Mouse (Mus musculus): ENCODE results near the gene 1700057G04Rik. TPM values are rescaled to one million over a fixed set of nuclear protein-coding genes. Genes with fewer than 3 reads are reported as not detected.
"Not testable (repeated sequence)": the region's sequence is repeated elsewhere in the genome, so short reads cannot be mapped to it uniquely, and the experiment has no call there.

Gene 1700057G04Rik
- total RNA-seq, 4 experiments from 2014 or later = not detected

DNA sequence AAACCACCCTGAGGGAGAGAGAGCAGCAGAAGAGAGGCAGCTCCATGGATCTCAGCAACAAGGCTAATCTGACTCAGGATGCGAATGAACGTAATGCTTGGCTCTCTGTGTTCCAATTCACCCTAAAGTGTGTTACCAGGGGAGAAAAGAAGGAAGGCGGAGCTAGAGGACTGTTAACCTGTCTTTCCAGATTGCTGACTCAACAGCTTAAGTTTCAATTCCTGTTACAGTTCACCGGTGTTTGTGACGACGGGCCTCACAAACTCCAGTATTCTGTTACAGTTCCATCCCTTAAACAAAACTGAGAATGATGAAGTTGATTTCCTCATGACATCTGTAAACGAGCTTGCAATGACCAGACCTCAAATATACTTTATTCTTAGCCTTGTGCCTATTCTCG, 4.1 kb upstream of the 1700057G04Rik start:
- no peak for DNase-seq (ENCODE audit: low spot score in 2 of 2)

DNA sequence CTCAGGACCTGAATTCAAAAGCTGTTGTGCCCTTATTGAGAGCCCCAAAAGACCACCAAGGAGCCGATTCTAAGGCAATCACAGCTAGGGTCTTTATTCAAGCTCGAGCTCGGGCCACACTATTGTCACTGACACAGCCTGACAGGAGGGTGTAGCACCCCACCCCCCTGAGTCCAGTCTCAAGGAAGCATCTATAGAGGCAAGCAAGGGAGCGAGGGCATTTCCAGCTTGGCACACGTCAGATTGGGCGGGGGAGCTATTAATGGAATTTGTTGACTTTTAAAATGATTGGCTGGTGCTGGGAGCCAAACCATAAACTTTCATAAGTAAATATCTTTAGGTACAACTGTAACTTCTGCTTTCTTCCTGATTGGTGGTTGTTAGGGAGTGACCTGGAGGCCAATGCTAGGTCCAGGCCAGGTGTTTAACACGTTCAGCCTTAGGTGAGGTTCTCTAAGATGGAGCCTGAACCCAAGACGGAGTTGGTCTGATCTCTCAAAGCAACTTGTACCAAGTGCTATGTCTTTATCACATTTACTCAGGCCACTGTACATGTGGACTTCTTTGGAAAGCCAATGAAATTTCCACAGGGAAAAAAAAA, 3.5 kb upstream of the 1700057G04Rik start:
- DNase-seq (ENCODE audit: low spot score in 2 of 2) = no peak

DNA sequence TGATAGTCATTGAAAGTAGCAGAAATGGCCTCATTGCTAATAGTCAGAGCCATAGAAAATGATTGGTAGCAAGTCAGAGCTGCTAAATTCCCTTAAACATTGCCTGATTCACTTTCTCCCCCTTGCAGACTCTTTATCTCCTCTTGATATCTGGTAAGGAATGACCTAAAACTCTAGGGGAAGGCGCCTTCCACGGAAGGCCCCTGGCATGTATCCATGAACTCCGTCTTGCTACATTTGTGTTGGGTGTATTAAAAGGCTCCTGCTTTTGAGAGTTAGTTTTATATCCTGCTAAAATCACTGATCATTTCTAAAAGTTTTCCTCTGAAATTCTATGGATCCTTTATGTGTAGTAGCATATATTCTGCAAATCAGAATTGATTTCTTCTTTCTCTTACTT, 7.6 kb downstream of the 1700057G04Rik start:
- no peak for DNase-seq (ENCODE audit: low spot score in 2 of 2)

DNA sequence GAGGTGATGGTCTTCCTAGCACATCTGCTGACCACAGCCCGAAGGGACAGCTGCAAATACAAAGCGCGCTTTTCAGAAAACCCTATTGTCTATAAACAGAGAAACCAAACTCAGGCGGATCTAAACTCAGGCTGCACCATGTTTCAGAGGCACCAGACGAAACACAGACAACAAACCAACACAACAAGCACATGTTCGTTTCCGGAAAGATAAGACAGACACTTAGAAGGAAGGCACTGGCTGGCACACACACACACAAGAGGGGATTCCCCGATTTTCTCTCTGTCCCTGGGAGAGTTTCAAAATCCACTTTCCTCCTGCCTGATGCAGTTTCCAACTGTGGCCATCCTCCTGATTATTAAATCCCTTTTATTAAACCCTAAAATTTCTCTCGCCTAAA, 16.8 kb downstream of the 1700057G04Rik start:
- DNase-seq (ENCODE audit: low spot score in 2 of 2) = not testable (repeated sequence)

DNA sequence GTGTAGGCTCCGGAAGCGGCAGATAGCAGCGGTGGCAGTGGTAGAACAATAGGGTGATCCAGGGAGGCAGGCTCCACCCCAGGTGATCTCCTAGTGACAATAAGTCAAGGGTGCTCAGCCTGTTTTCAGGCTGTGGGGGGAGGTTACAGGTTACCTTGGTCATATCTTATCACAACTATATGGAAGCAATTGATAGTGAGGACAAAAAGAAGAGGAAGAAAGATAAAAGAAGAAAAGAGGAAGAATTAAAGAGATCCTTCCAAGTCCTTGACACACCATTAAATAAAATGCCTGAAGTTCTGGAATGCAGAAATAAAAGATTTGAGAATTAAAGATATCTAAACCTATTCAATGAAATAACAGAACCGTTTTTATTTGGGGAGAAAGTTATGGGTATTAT, 17.6 kb downstream of the 1700057G04Rik start:
- DNase-seq (ENCODE audit: low spot score in 2 of 2) = no peak

DNA sequence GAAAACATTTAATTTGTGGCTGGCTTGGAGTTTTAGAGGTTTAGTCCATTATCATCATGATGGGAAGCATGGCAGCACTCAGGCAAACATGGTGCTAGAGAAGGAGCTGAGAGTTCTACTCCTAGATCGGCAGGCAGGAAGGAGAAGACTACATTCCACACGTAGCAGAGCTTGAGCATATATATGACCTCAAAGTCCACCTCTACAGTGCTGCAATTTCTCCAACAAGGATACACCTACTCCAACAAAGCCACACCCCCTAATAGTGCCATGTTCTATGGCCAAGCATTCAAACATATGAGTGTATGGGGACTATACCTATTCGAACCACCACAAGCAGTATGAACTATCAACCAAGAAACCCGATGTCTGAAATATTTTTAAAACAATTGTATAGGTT, 22.2 kb downstream of the 1700057G04Rik start:
- DNase-seq (ENCODE audit: low spot score in 2 of 2) = no peak

DNA sequence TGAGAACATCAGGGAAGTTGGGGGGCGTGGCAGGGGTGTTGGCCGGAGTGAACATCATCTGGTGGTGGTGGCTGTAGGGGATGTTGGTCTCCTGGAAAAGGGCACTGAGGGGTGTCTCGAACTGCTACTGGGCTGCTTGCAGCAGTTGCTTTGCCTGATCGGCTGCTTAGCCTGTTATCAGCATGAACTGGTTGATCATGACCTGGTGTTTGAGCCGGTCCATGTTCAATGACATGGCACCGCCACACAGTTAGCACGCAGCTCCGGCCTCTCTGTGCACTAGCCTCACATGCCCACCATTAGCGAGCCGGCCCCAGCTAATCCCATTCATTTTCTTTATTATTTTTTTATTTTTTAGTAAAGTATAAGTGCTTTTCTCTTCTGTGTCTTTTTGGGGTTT, 25.7 kb downstream of the 1700057G04Rik start:
- no peak for DNase-seq (ENCODE audit: low spot score in 2 of 2)

DNA sequence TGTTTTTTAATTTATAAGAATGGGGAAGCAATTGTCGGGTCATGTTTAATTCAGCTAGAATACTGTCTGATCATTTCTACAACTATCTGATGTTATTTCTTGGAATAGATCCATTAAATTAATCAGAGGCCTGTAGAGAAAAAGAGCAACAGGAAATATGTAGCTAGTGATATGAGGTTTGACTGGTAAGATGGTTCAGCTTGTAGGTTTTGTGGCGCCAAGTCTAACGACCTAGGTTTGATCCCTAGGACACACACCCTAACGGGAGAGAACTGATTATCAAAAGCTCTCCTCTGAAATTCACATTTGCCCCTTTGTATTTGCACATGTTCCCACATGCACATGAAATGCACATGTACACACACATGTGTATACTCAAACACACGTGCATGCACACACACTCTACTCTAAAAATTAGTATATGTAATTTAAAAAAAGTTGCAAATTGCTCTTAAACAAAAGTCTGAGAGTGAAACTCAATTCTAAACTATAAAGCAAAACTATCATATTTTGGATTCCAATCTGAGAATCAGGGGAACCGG, 26.2 kb downstream of the 1700057G04Rik start:
- no peak for DNase-seq (ENCODE audit: low spot score in 2 of 2)

DNA sequence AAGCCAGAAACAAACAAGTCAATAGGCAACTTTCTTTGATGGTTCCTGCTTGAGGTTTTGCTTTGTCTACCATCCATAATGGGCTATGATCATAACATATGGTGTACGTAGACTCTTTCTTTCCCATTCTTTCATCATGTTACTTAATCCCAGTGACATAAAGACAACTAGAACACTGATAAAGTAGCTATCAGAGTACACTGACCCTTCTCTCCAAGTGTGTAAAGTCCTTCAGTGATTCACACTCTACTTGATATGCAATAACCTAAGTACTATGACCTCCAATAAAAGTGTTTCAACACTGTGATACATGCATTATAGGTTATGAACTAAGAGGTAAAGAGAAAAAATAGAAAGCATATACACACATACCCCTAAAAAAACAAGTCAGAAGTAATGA, 27.9 kb downstream of the 1700057G04Rik start:
- no peak for DNase-seq (ENCODE audit: low spot score in 2 of 2)

DNA sequence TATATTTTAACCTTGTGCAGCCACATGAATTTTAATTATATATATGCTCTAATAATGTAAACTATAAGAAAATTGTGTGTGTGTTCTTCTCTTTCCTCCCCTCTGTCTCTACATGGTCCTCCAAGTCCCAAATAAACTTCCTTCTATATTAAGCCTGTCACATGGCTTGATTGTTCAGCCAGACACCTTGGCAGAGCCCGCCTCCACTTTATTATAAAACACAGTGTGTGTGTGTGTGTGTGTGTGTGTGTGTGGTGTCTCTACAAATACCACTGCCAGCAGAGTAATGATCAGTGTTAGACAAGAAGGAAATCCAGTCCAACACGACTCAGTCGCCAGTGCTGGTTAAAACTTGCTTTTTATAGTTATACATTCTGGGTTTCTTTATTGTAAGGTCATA, 28.5 kb downstream of the 1700057G04Rik start:
- no peak for DNase-seq (ENCODE audit: low spot score in 2 of 2)

DNA sequence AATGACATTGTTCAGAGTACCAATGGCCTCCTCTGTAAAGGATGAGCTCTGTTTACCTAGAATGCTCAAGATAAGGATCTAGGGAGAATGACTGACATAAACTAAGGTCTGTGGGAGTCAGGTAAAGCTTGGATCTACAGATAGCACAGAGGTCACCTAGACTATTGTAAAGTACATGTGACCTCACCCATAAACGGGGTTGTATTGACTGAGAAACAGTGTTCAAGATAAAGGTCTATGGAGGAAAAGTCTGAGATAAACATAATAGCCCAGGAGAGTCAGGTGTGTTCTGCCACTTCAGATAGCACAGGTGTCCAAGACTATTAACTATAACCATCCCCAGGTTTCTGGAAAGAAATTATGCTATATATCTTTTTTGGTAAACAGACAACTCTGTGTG, 29.8 kb downstream of the 1700057G04Rik start:
- no peak for DNase-seq (ENCODE audit: low spot score in 2 of 2)

DNA sequence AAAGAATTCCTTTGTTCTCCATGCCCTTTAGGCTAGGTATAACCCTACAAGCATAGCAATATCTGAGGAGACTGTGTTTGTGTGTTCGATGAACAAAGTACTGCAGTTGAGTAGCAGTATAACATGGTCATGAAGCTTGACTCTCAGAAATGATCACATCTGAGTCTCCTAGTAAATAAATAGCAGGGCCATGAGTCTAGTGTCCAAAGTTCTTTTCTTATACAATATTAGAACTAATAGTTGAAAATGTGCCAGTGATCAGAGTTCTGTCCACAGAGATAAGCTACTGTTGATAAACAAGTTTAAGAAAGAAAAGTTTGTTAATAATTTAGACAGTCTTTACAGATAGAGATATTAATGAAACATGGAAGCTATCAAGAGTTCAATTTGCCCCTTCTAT, 42.7 kb downstream of the 1700057G04Rik start:
- DNase-seq (ENCODE audit: low spot score in 2 of 2) = no peak

DNA sequence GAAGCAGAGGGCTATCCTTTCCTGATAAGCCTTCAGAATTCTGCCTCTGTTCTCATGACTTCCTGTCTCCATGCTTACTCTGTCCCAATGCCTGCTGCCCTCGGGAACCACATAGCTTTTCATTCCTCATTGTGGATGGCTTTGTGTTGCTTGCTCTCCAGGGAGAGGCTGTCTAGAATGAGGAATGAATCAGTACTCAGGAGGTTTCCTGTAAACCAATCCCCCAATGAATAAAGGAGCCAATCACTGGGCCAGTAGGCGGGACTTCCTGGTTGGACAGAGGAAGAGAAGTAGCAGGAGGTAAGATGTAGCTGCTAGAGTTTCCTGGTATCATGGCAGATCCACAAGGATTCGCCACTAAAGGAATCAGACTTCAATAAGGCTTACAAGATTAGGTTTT, 44.1 kb downstream of the 1700057G04Rik start:
- DNase-seq (ENCODE audit: low spot score in 2 of 2) = no peak

DNA sequence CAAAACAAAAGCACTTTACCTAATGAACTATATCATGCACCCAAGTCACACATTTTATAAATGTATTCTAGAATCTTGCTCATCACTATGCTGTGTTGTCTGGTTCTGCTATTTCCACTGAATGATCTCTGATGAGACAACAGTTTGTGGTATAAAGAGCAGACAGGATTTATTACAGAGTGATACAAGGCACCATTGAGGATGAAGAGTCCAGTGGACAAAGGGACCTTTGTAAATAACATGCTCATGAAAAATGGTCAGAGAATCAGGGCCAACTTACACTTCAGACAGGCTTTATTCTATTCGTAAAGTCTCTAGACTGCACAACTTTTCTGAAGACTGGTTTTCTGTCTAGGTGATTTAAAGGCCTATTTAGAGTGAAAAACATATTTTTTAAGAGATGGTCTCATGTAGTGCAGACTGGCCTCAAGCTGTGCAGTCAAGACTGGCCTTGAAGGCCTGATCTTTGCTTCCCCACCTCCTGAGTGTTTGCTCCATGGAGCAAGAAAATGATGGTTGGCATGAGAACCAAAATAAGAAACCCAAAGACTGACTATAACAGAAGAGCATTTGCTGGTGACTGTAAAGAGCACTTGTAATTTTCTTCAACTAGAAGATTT, 51.6 kb downstream of the 1700057G04Rik start:
- no peak for DNase-seq (ENCODE audit: low spot score in 2 of 2)

DNA sequence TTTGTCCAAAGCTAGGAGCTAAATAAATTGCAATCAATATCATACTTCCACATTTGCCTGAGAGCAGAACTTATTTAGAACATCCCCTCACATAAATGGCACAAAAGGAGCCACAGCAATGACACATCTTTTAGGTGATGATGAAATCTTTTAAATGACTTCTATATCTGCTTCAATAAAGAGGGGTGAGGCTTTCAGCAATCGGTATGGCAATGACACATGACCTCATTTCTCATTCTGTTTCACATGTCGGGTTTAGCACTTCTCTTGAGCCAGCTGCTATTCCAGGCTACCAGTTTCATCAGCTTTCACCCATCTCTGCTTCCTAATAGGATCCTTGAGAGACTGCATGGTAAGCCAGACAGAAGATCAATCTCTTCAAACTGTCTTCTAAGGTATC, 54.3 kb downstream of the 1700057G04Rik start:
- no peak for DNase-seq (ENCODE audit: low spot score in 2 of 2)

DNA sequence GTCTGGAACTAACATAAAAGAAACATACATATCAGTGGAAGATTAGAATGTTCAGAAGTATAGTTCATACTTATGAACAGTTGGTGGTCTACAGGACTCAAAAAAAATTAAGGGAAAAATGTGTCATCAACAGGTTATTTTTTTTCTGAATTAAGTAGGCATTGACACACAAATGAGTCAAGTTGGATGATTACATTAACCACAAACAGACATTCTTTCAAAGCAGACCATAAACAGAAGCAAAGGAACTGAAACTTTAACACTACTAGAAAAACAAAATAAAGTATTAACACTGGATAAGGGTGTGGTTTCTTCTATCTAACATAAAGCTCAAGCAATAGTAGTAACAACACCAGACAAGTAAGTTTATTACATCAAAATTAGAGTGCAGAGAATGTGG, 59.7 kb downstream of the 1700057G04Rik start:
- DNase-seq (ENCODE audit: low spot score in 2 of 2) = no peak

DNA sequence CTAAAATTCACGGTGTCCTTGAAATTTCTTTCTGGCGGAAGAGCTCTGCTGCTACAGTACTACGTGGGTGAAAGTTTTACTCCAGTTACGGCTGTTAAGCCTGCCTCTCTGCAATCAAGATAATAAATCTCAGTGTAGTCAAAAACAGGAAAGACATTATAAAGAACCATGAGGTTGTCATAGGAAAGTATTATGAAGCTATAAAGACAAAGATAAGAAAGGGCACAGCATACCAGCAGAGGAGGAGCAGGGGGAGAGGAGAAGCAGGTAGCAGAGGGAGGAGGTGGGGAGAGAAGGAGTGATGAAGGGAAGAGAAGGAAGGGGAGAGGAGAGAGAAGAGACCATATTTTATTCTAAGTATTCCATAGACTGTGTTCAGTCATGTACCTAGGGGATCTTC, 64.7 kb downstream of the 1700057G04Rik start:
- DNase-seq (ENCODE audit: low spot score in 2 of 2) = no peak

DNA sequence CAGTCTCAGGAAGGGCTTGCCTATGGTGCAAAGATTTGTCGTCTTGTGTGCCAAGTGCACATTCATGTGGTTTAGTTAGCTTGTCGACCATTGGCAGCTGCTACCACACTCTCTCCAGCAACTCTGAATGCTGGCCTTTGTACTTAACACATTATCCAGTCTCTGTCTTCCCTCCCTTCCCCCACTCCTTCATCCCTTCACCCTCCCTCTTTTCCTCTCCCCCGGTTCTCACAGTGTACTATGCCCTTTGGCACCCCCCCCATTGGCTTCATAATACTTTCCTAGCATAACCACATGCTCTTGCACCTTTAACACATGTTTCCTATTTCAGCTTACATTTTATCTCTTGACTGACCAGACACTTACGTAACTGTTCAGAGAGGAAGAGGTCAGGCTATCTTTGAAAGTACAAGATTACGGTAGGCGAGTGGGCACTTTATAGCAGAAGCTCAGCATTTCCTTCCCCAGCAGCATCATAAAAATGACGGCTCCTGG, 65.6 kb downstream of the 1700057G04Rik start:
- DNase-seq (ENCODE audit: low spot score in 2 of 2) = no peak

DNA sequence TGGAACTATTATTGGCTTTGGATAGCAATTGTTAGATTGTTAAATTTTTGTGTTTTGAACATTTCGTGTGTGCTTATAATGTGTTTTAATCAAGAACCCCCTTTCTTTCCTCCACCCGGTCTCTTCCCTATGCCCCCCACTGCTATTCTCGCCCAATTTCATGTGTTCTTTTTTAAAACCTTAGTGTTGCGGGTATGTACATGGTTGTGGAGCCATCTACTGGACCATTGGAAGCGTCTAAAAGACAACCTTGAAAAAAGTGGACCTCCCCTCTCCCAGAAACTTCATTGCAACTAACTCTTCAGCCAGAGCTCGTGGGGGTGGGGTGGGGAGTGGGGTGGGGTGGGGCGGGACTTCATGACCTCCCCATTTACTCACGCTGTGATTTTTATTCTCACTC, 66.2 kb downstream of the 1700057G04Rik start:
- DNase-seq (ENCODE audit: low spot score in 2 of 2) = no peak

DNA sequence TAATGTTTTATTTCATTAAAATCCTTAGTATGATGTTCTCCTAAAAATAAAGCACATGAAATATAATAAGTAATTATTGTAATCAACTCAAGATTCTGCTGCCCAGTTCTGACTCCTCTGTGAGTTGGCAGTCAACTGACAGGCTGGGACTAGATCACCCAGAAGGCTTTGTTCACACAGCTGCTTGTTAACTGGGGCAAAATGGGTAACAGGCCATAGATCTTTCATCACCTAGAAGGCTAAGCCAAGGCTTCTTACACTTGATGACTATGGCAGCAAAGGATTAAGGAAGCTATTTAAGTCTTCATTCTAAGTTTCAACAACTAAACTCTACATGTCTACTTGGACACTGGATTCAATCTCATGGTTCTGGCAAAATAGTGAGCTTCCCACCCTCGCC, 68.8 kb downstream of the 1700057G04Rik start:
- DNase-seq (ENCODE audit: low spot score in 2 of 2) = peak in 1 of 2 experiments; percentile 3

DNA sequence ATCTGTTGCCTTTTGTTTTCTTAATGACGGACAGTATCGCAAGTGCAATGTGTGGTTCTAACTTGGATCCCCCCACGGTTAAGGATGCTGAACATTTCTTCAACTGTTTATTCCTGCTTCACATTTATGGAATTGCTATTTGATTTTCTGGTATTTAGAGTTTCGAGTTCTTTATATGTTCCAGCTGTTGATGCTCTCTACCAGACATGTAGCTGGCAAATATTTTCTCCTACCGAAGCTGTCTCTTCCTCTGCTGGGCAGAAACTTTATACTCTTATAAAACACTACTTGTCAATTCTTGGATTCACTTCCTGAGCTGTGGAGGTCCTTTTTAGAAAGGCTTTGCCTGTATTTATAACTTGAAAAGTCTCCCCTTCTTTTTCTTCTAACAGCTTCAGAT, 70.1 kb downstream of the 1700057G04Rik start:
- DNase-seq (ENCODE audit: low spot score in 2 of 2) = no peak

DNA sequence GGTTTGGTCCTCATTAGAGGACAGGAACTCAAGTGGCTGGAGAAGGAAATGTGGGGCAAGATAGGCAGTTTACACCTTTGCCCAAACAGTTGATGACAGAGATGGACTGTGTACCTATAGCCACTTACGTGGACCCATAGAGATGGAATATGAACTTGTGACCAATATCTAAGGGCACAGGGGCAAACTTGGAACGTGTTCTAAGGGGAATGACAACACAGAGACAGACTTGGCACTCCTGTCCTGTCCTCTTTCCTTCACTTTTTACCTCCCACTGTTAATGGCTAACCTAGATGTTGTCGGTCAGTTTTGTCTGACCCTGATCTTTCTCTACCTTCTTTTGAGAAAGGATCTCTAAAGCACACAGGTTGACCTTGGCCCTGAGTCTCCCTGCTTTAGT, 74.2 kb downstream of the 1700057G04Rik start:
- DNase-seq (ENCODE audit: low spot score in 2 of 2) = no peak

DNA sequence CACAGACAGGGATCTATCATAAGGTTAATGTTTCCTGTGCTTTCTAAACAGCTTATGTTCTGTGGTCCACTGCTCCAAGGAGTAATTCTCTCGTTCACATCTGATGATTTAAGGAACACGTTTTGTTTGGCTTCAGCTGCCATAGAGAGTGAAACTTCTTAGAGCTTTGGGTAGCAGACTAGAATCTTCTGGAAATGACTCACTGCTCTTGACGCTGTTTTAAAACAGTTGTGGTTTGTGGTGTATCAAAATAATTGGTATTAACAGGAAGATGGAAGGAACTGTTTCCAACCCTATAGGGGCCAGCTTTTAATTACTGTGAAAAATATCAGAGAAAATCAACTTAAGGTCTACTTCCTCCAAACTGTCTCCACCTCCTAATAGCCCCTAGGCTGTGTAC, 75.2 kb downstream of the 1700057G04Rik start:
- no peak for DNase-seq (ENCODE audit: low spot score in 2 of 2)
